Comparison of ENCODE assay signal across 14 mouse cellular contexts in the genomic region with DNA sequence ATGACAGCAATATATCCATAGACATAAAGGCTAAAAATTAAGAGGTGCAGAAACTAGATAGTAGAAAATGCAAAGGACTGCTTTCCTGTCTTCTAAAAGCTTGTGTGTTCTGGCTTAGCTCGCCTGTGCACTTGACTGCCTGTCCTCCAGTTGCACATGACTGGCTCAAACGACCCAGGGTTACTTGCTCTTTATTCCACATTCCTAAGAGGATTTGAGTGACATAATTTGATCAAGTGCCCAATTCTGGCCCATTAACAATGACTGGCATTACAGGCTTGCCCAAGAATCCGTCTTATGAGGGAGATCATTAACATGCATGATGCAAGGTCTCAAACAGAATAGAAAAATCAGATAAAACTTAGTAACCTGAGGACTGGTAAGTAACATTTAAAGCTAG. TPM values are rescaled to one million over a fixed set of nuclear protein-coding genes. Genes with fewer than 3 reads are reported as not detected.
DNase-seq lines count a peak whose midpoint lies in the region; ATAC-seq and TF ChIP-seq lines count a peak whose summit lies in the region.
"Had no signal": no experiment of that assay in that cellular context is flagged by ENCODE, and none has a peak within 500 bp of the region (broad histone marks: within the 10 kb centered on the region; RNA-seq: fewer than 3 reads in every experiment).

No protein-coding gene starts in this region.

- no peak for DNase-seq in liver, postnatal 0 days
- peak; percentile 95 for DNase-seq in kidney, adult 9 months
- DNase-seq in lung, postnatal 36 days = peak; percentile 86
- DNase-seq in gastrocnemius, postnatal 14 days = no peak
- DNase-seq in embryo, embryonic 11 days = no peak
- DNase-seq: thymus, adult 2 months had no signal

- H3K4me1 ChIP-seq in forebrain, embryonic 13.5 days = peaks cover 6% of the 10 kb centered on the region
- H3K4me1 ChIP-seq in forebrain, embryonic 15.5 days = peaks cover 5% of the 10 kb centered on the region
- no peaks in the 10 kb centered on the region for H3K4me1 ChIP-seq in liver, postnatal 0 days (ENCODE audit: insufficient read depth)
- no peaks in the 10 kb centered on the region for H3K4me1 ChIP-seq in liver, embryonic 12.5 days
- H3K4me1 ChIP-seq: embryonic facial prominence, embryonic 15.5 days; hindbrain, embryonic 12.5 days; intestine, embryonic 15.5 days; limb, embryonic 13.5 days; midbrain, embryonic 12.5 days had no signal

- TF ChIP-seq EP300 in liver, postnatal 0 days (IDR thresholded peaks at IDR 0.05; ENCODE audit: low read depth) = no peak

- 0 out of 2 replicates have a peak, but pooled peaks have one; percentile 21 for ATAC-seq in forebrain, embryonic 13.5 days
- no peak for ATAC-seq in forebrain, embryonic 15.5 days (replicated peaks)
- peak; percentile 19; the same call in 1 of the 2 replicates for ATAC-seq in liver, postnatal 0 days
- ATAC-seq in liver, embryonic 12.5 days = no peak
- ATAC-seq: intestine, embryonic 15.5 days had no signal

- TF ChIP-seq CTCF in liver, postnatal 0 days (IDR thresholded peaks at IDR 0.05; ENCODE audit: low read depth) = no peak

- H3K9ac ChIP-seq in forebrain, embryonic 13.5 days = 0 out of 2 replicates have a peak overlapping the region, but pooled peaks have one; percentile 26
- no peak overlapping the region for H3K9ac ChIP-seq in forebrain, embryonic 15.5 days (replicated peaks)
- H3K9ac ChIP-seq in liver, postnatal 0 days (replicated peaks) = no peak overlapping the region
- no peak overlapping the region for H3K9ac ChIP-seq in liver, embryonic 12.5 days
- H3K9ac ChIP-seq: embryonic facial prominence, embryonic 15.5 days; hindbrain, embryonic 12.5 days; intestine, embryonic 15.5 days; limb, embryonic 13.5 days; midbrain, embryonic 12.5 days had no signal

- H3K4me2 ChIP-seq in forebrain, embryonic 13.5 days = no peak overlapping the region
- H3K4me2 ChIP-seq in forebrain, embryonic 15.5 days (replicated peaks) = no peak overlapping the region
- no peak overlapping the region for H3K4me2 ChIP-seq in liver, postnatal 0 days (ENCODE audit: low read depth, low read length)
- no peak overlapping the region for H3K4me2 ChIP-seq in liver, embryonic 12.5 days
- H3K4me2 ChIP-seq: embryonic facial prominence, embryonic 15.5 days; hindbrain, embryonic 12.5 days; intestine, embryonic 15.5 days; limb, embryonic 13.5 days; midbrain, embryonic 12.5 days had no signal

- WGBS in forebrain, embryonic 13.5 days = 23% methylated on average over 3 of the region's 3 CpGs
- WGBS in forebrain, embryonic 15.5 days = 12% methylated on average over 3 of the region's 3 CpGs
- 75% methylated on average over 3 of the region's 3 CpGs for WGBS in liver, postnatal 0 days (ENCODE audit: insufficient replicate concordance)
- 72% methylated on average over 3 of the region's 3 CpGs for WGBS in liver, embryonic 12.5 days (ENCODE audit: insufficient replicate concordance)

- H3K36me3 ChIP-seq in forebrain, embryonic 13.5 days (ENCODE audit: poor library complexity, severe bottlenecking) = peaks cover 89% of the 10 kb centered on the region
- H3K36me3 ChIP-seq in forebrain, embryonic 15.5 days = peaks cover 84% of the 10 kb centered on the region
- peaks cover 66% of the 10 kb centered on the region for H3K36me3 ChIP-seq in liver, postnatal 0 days (replicated peaks; ENCODE audit: insufficient read depth, low read length)
- H3K36me3 ChIP-seq in liver, embryonic 12.5 days = peaks cover 94% of the 10 kb centered on the region

- no peaks in the 10 kb centered on the region for H3K9me3 ChIP-seq in forebrain, embryonic 13.5 days (replicated peaks)
- H3K9me3 ChIP-seq in forebrain, embryonic 15.5 days = no peaks in the 10 kb centered on the region
- no peaks in the 10 kb centered on the region for H3K9me3 ChIP-seq in liver, postnatal 0 days (ENCODE audit: low read length)
- H3K9me3 ChIP-seq in liver, embryonic 12.5 days (replicated peaks) = no peaks in the 10 kb centered on the region
- H3K9me3 ChIP-seq: embryonic facial prominence, embryonic 15.5 days; hindbrain, embryonic 12.5 days; intestine, embryonic 15.5 days; limb, embryonic 13.5 days; midbrain, embryonic 12.5 days had no signal

- intact Hi-C loops in gastrocnemius, postnatal 14 days (cut with DNase I; ENCODE audit: low total_unique reads) = no loop called here

- no peak overlapping the region for H3K27ac ChIP-seq in forebrain, embryonic 13.5 days
- H3K27ac ChIP-seq in forebrain, embryonic 15.5 days (replicated peaks) = no peak overlapping the region
- H3K27ac ChIP-seq in liver, postnatal 0 days (ENCODE audit: low read depth) = no peak overlapping the region
- no peak overlapping the region for H3K27ac ChIP-seq in liver, embryonic 12.5 days
- H3K27ac ChIP-seq: embryonic facial prominence, embryonic 15.5 days; hindbrain, embryonic 12.5 days; intestine, embryonic 15.5 days; limb, embryonic 13.5 days; midbrain, embryonic 12.5 days had no signal

- H3K4me3 ChIP-seq in forebrain, embryonic 13.5 days = no peak overlapping the region
- no peak overlapping the region for H3K4me3 ChIP-seq in forebrain, embryonic 15.5 days
- H3K4me3 ChIP-seq in liver, postnatal 0 days (ENCODE audit: low read depth, low read length) = no peak overlapping the region
- no peak overlapping the region for H3K4me3 ChIP-seq in liver, embryonic 12.5 days
- H3K4me3 ChIP-seq: embryonic facial prominence, embryonic 15.5 days; hindbrain, embryonic 12.5 days; intestine, embryonic 15.5 days; limb, embryonic 13.5 days; midbrain, embryonic 12.5 days had no signal

- H3K27me3 ChIP-seq in forebrain, embryonic 13.5 days = no peaks in the 10 kb centered on the region
- H3K27me3 ChIP-seq in forebrain, embryonic 15.5 days = no peaks in the 10 kb centered on the region
- H3K27me3 ChIP-seq in liver, postnatal 0 days (ENCODE audit: insufficient read depth, low read length) = no peaks in the 10 kb centered on the region
- no peaks in the 10 kb centered on the region for H3K27me3 ChIP-seq in liver, embryonic 12.5 days (replicated peaks)
- H3K27me3 ChIP-seq: embryonic facial prominence, embryonic 15.5 days; hindbrain, embryonic 12.5 days; intestine, embryonic 15.5 days; limb, embryonic 13.5 days; midbrain, embryonic 12.5 days had no signal

RNA-seq across cellular contexts. Expression of gene Setd5, which starts 14.9 kb away (rescaled TPM):
- 56.9 and 63.3 TPM in 2 replicates for polyA plus RNA-seq in forebrain, embryonic 13.5 days (2015; fragmentation: Nextera tagmentation; extraction: Ambion mirVana)
- 52.2 and 53.4 TPM in 2 replicates for polyA plus RNA-seq in forebrain, embryonic 15.5 days (2015; fragmentation: Nextera tagmentation; extraction: Ambion mirVana)
- polyA plus RNA-seq in liver, postnatal 0 days (2015; fragmentation: Nextera tagmentation; extraction: Ambion mirVana) = 17.3 and 19.7 TPM in 2 replicates
- 27.2 and 30.1 TPM in 2 replicates for polyA plus RNA-seq in liver, embryonic 12.5 days (2016; fragmentation: Nextera tagmentation; extraction: Ambion mirVana)
- total RNA-seq in gastrocnemius, postnatal 14 days (2021) = 10 to 100 TPM; 36.4 to 41.2 TPM

RNA-seq across cellular contexts. Expression of gene Thumpd3, which starts 16.2 kb away (rescaled TPM):
- 62.9 and 63.2 TPM in 2 replicates for polyA plus RNA-seq in forebrain, embryonic 13.5 days (2015; fragmentation: Nextera tagmentation; extraction: Ambion mirVana)
- polyA plus RNA-seq in forebrain, embryonic 15.5 days (2015; fragmentation: Nextera tagmentation; extraction: Ambion mirVana) = 55.5 and 60.7 TPM in 2 replicates
- 23.8 and 25.1 TPM in 2 replicates for polyA plus RNA-seq in liver, postnatal 0 days (2015; fragmentation: Nextera tagmentation; extraction: Ambion mirVana)
- 53.1 and 57.0 TPM in 2 replicates for polyA plus RNA-seq in liver, embryonic 12.5 days (2016; fragmentation: Nextera tagmentation; extraction: Ambion mirVana)
- total RNA-seq in gastrocnemius, postnatal 14 days (2021) = 10 to 100 TPM; 15.3 TPM

Comparison
In these comparisons a context has a peak if more than half of its experiments do, and no peak if none do; other contexts are left out.
1. ATAC-seq: peak in forebrain, embryonic 13.5 days (single experiment) and liver, postnatal 0 days (single experiment); none in forebrain, embryonic 15.5 days (single experiment) and liver, embryonic 12.5 days (single experiment).
2. DNase-seq: peak in kidney, adult 9 months (single experiment) and lung, postnatal 36 days (single experiment); none in liver, postnatal 0 days (single experiment), gastrocnemius, postnatal 14 days (single experiment) and embryo, embryonic 11 days (single experiment).